27 mouse cellular contexts compared by ENCODE assay signal in the genomic region with DNA sequence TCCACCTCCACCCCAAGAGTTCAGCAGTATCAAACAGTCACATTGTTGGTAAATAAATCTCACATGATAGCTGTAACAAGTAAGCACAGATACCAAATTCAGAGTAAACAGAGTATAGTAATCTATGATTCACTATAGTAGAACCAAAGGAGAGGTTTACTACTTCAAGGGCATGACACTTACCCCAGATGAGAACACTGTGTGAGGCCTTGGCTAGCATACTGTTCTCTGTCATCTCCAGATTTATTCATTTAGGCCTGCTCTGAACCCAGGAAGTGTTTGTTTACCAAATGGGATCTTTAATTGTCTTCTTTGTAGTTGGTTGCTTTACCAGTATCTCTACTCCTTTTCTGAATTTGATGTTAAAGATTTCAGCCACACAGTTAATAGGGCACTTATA.
"Had no signal": no experiment of that assay in that cellular context is flagged by ENCODE, and none has a peak within 500 bp of the region (broad histone marks: within the 10 kb centered on the region; RNA-seq: fewer than 3 reads in every experiment).

No protein-coding gene starts in this region.

- ATAC-seq: hindbrain, embryonic 16.5 days; inflammation-experienced regulatory T-cells, adult 6 months; liver, embryonic 12.5 days had no signal

- H3K9ac ChIP-seq: heart, embryonic 12.5 days; hindbrain, embryonic 12.5 days; hindbrain, embryonic 14.5 days; intestine, embryonic 15.5 days; kidney, embryonic 15.5 days; limb, embryonic 12.5 days; liver, embryonic 12.5 days; liver, embryonic 14.5 days had no signal

- H3K4me3 ChIP-seq: gastrocnemius, adult 2 months; heart, embryonic 10.5 days; heart, embryonic 12.5 days; hindbrain, embryonic 10.5 days; hindbrain, embryonic 12.5 days; intestine, embryonic 15.5 days; kidney, embryonic 15.5 days; layer of hippocampus, adult 2 months; left cerebral cortex, adult 2 months; limb, embryonic 10.5 days; limb, embryonic 12.5 days; liver, embryonic 12.5 days had no signal

- DNase-seq: gastrocnemius, adult 2 months; gastrocnemius, postnatal 10 days; gastrocnemius, postnatal 25 days; heart, adult 18-20 months; heart, postnatal 10 days; heart, postnatal 4 days; kidney, adult 18-20 months; kidney, adult 8-10 months; kidney, postnatal 10 days; kidney, postnatal 25 days; kidney, postnatal 4 days; liver had no signal

- H3K27ac ChIP-seq: gastrocnemius, adult 2 months; heart, embryonic 10.5 days; hindbrain, embryonic 10.5 days; hindbrain, embryonic 12.5 days; hindbrain, embryonic 14.5 days; kidney, embryonic 15.5 days; layer of hippocampus, adult 2 months; left cerebral cortex, adult 2 months; limb, embryonic 10.5 days; limb, embryonic 12.5 days; liver, embryonic 12.5 days; liver, embryonic 14.5 days had no signal

- H3K9me3 ChIP-seq: heart, embryonic 10.5 days; heart, embryonic 12.5 days; hindbrain, embryonic 10.5 days; hindbrain, embryonic 12.5 days; intestine, embryonic 15.5 days; kidney, embryonic 15.5 days; limb, embryonic 10.5 days; limb, embryonic 12.5 days; liver, embryonic 12.5 days had no signal

- H3K4me2 ChIP-seq: heart, embryonic 12.5 days; hindbrain, embryonic 12.5 days; hindbrain, embryonic 14.5 days; intestine, embryonic 15.5 days; kidney, embryonic 15.5 days; limb, embryonic 12.5 days; liver, embryonic 12.5 days had no signal

- H3K4me1 ChIP-seq: heart, embryonic 10.5 days; heart, embryonic 12.5 days; hindbrain, embryonic 10.5 days; hindbrain, embryonic 12.5 days; intestine, embryonic 15.5 days; kidney, embryonic 15.5 days; limb, embryonic 10.5 days; limb, embryonic 12.5 days; liver, embryonic 12.5 days had no signal

- H3K36me3 ChIP-seq: heart, embryonic 10.5 days; heart, embryonic 12.5 days; hindbrain, embryonic 10.5 days; hindbrain, embryonic 12.5 days; intestine, embryonic 15.5 days; kidney, embryonic 15.5 days; limb, embryonic 10.5 days; limb, embryonic 12.5 days; liver, embryonic 12.5 days had no signal

- H3K27me3 ChIP-seq: heart, embryonic 12.5 days; hindbrain, embryonic 12.5 days; intestine, embryonic 15.5 days; kidney, embryonic 15.5 days; limb, embryonic 12.5 days; liver, embryonic 12.5 days had no signal
